Mouse (Mus musculus): Measurements from ENCODE around the gene Ttc7b. TPM values are rescaled to one million over a fixed set of nuclear protein-coding genes. Genes with fewer than 3 reads are reported as not detected.

Gene Ttc7b
- polyA plus RNA-seq, 1 experiment from 2014 or later: 7.0 TPM

DNA sequence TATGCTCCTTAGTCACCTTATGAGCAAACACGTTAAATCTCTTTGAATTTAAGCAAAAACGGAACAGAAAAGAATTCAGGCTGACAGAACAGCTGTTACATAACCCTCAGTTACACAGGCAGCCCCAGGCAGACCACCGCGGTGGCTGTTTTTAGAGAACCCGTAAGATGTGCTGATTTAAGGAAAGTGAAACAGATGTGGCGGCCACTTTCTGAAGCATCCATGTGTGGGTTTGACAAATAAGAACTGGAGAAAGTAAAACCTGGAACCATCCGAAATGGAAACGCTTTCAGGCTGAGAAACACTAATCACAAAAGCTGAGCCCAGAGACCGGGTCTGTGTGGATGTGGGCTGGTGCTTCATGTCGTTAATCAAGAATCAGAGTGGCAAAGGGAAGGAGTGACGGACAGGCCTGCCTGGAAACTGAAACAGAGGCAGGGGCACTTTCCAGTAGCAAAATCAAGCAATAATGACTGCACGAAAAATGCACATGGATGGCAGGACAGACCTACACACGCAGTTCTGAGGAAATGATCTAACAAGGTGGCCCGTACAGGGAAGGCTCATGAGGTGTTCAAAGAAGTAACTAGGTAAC is 139.8 kb downstream of the Ttc7b start:
- no peak for DNase-seq (ENCODE audit: low spot score)

DNA sequence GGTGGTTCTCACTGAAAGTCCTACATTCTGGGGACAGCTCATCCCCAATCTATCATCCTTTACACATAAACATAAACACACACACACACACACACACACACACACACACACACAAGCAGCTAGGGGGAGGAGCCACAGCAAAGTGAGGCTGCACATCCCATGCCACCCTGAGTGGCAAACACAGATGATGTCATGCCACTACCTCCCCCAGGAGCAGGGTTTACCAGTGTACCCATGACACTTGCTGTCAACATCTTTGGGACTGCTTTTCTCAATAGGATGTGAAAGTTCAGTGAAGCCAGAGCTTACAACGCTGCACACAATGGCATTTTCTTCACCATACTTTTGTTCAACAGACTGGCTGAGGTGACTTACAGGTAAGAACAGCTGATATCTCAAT is 140.8 kb downstream of the Ttc7b start:
- Histone ChIP-seq H3K27me3 (ENCODE audit: control insufficient read depth, insufficient read depth, low read length) (no peaks in the 10 kb centered on the region), H3K4me3 (ENCODE audit: low read depth, low read length) (no peak overlapping the region), H3K9ac (ENCODE audit: low read length) (no peak overlapping the region), H3K27ac (replicated peaks; ENCODE audit: low read depth, low read length) (no peak overlapping the region), H3K4me1 (ENCODE audit: control insufficient read depth, insufficient read depth, low read length) (no peaks in the 10 kb centered on the region), H3K9me3 (ENCODE audit: control insufficient read depth, low read length) (no peaks in the 10 kb centered on the region), H3K4me2 (ENCODE audit: low read depth, severe bottlenecking) (no peak overlapping the region), H3K36me3 (ENCODE audit: control insufficient read depth, insufficient read depth, low read length) (peaks cover 2% of the 10 kb centered on the region)
- no peak for ATAC-seq (ENCODE audit: insufficient number of reproducible peaks, low FRiP score, low TSS enrichment, low read depth)
- DNase-seq (ENCODE audit: low spot score): no peak
- 88% methylated on average over 1 of the region's 1 CpGs for WGBS

More for the DNA sequence above, 139.8 kb downstream of the Ttc7b start:
- Histone ChIP-seq H3K9me3 (ENCODE audit: control insufficient read depth, low read length) (no peaks in the 10 kb centered on the region), H3K4me1 (ENCODE audit: control insufficient read depth, insufficient read depth, low read length) (no peaks in the 10 kb centered on the region), H3K4me3 (ENCODE audit: low read depth, low read length) (no peak overlapping the region), H3K4me2 (ENCODE audit: low read depth, severe bottlenecking) (no peak overlapping the region), H3K36me3 (ENCODE audit: control insufficient read depth, insufficient read depth, low read length) (no peaks in the 10 kb centered on the region; the same call in 1 of the 2 replicates), H3K27me3 (ENCODE audit: control insufficient read depth, insufficient read depth, low read length) (no peaks in the 10 kb centered on the region), H3K27ac (replicated peaks; ENCODE audit: low read depth, low read length) (no peak overlapping the region), H3K9ac (ENCODE audit: low read length) (no peak overlapping the region)
- WGBS: 73% methylated on average over 14 of the region's 14 CpGs
- ATAC-seq (ENCODE audit: insufficient number of reproducible peaks, low FRiP score, low TSS enrichment, low read depth): no peak

DNA sequence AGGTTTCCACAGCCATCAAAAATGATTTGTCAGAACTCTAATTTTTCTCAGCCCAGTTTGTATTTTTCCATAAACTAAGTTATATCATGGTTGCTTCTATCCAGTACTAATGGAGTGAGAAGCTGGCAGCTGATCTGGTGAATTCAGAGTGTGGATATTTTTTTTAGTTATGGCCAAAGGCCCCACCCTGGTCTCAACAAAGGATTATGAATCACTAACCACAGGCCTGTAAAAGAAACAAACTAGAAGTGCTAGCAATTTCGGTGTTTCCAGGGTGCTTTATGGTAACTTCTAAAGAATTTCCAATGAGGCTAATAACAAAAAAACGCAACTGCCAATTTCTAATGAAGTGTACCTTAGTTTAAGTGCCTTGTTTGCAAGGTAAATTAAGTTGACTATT is 142.4 kb downstream of the Ttc7b start:
- no peak overlapping the region for H3K4me3 ChIP-seq (ENCODE audit: low read depth, low read length)
- no peak overlapping the region for H3K27ac ChIP-seq (replicated peaks; ENCODE audit: low read depth, low read length)
- DNase-seq (ENCODE audit: low spot score) (no peak), ATAC-seq (ENCODE audit: insufficient number of reproducible peaks, low FRiP score, low TSS enrichment, low read depth) (no peak)
- 83% methylated on average over 2 of the region's 2 CpGs for WGBS
- H3K4me2 ChIP-seq (ENCODE audit: low read depth, severe bottlenecking): no peak overlapping the region
- no peak overlapping the region for H3K9ac ChIP-seq (ENCODE audit: low read length)
- no peaks in the 10 kb centered on the region for H3K27me3 ChIP-seq (ENCODE audit: control insufficient read depth, insufficient read depth, low read length)
- no peaks in the 10 kb centered on the region for H3K4me1 ChIP-seq (ENCODE audit: control insufficient read depth, insufficient read depth, low read length)
- no peaks in the 10 kb centered on the region for H3K9me3 ChIP-seq (ENCODE audit: control insufficient read depth, low read length)
- H3K36me3 ChIP-seq (ENCODE audit: control insufficient read depth, insufficient read depth, low read length): peaks cover 6% of the 10 kb centered on the region

DNA sequence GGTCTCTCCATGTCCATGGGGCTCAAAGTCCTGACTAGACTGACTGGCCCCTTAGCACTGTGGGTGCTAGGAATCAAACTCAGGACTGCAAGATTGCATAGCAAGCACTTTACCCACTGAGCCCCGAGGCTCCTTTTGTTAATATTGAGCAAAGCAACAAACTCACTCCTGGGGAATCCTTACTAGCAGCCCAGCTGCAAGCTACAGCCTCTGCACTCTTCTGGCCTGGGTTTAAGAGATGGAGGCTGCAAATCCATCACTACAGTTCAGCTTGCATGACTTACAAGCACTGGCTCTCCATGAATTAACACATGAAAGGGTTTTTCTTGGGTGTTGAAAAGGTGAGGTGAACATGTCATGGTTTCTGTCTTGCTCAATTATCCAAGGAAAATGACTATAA is 142.8 kb downstream of the Ttc7b start:
- WGBS: 55% methylated on average over 1 of the region's 1 CpGs
- H3K4me1 ChIP-seq (ENCODE audit: control insufficient read depth, insufficient read depth, low read length): no peaks in the 10 kb centered on the region
- H3K4me2 ChIP-seq (ENCODE audit: low read depth, severe bottlenecking): no peak overlapping the region
- no peak overlapping the region for H3K9ac ChIP-seq (ENCODE audit: low read length)
- no peak overlapping the region for H3K27ac ChIP-seq (replicated peaks; ENCODE audit: low read depth, low read length)
- DNase-seq (ENCODE audit: low spot score): no peak
- H3K27me3 ChIP-seq (ENCODE audit: control insufficient read depth, insufficient read depth, low read length): no peaks in the 10 kb centered on the region
- no peak overlapping the region for H3K4me3 ChIP-seq (ENCODE audit: low read depth, low read length)
- no peaks in the 10 kb centered on the region for H3K9me3 ChIP-seq (ENCODE audit: control insufficient read depth, low read length)
- no peak for ATAC-seq (ENCODE audit: insufficient number of reproducible peaks, low FRiP score, low TSS enrichment, low read depth)
- H3K36me3 ChIP-seq (ENCODE audit: control insufficient read depth, insufficient read depth, low read length): peaks cover 6% of the 10 kb centered on the region

DNA sequence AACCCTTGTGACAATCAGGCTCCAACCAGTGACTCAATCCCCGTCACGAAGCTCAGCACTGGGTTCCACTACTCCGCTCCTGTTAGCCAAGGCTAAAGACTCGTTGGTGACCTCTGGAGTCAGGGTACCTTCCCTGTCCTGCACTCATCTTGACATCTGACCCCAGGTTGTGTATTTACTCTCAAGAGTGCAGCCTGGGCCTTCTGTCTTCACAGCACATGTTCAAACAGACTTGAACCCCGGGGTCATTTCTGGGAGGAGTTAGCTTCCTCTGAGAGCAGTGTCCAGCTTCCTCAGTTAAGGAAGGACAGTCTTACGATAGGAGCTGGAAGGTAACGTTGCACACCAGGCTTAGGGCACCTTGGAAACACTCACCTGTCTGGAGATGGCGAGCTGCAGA is 144.8 kb downstream of the Ttc7b start:
- WGBS: 89% methylated on average over 8 of the region's 8 CpGs
- Histone ChIP-seq H3K4me2 (ENCODE audit: low read depth, severe bottlenecking) (no peak overlapping the region), H3K4me1 (ENCODE audit: control insufficient read depth, insufficient read depth, low read length) (no peaks in the 10 kb centered on the region), H3K9ac (ENCODE audit: low read length) (no peak overlapping the region), H3K27ac (replicated peaks; ENCODE audit: low read depth, low read length) (no peak overlapping the region), H3K9me3 (ENCODE audit: control insufficient read depth, low read length) (no peaks in the 10 kb centered on the region), H3K27me3 (ENCODE audit: control insufficient read depth, insufficient read depth, low read length) (no peaks in the 10 kb centered on the region), H3K36me3 (ENCODE audit: control insufficient read depth, insufficient read depth, low read length) (peaks cover 6% of the 10 kb centered on the region; the same call in 1 of the 2 replicates), H3K4me3 (ENCODE audit: low read depth, low read length) (no peak overlapping the region)
- DNase-seq (ENCODE audit: low spot score): no peak
- ATAC-seq (ENCODE audit: insufficient number of reproducible peaks, low FRiP score, low TSS enrichment, low read depth): no peak

DNA sequence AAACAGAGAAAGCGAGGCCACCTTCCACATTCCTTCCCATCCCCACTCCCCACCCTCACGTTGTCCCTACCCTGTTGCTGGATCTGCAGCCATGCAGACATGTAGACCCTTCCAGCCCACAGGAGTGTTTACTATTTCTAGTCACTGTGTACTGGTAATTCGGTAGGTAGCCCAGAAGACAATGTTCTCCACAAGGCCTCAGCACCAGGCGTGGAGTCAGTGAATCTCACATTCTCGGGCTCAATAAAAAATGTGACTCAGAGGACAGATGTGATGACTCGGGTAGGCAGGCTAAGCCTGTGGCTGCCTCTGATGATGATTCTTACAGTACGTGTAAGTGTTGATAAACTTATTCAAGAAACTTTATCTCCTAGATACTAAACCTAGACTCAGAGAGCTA is 147.8 kb downstream of the Ttc7b start:
- Histone ChIP-seq H3K27me3 (ENCODE audit: control insufficient read depth, insufficient read depth, low read length) (no peaks in the 10 kb centered on the region), H3K4me3 (ENCODE audit: low read depth, low read length) (no peak overlapping the region), H3K4me1 (ENCODE audit: control insufficient read depth, insufficient read depth, low read length) (no peaks in the 10 kb centered on the region), H3K36me3 (ENCODE audit: control insufficient read depth, insufficient read depth, low read length) (peaks cover 6% of the 10 kb centered on the region; the same call in 1 of the 2 replicates), H3K9me3 (ENCODE audit: control insufficient read depth, low read length) (no peaks in the 10 kb centered on the region), H3K4me2 (ENCODE audit: low read depth, severe bottlenecking) (no peak overlapping the region), H3K27ac (replicated peaks; ENCODE audit: low read depth, low read length) (no peak overlapping the region), H3K9ac (ENCODE audit: low read length) (no peak overlapping the region)
- ATAC-seq (ENCODE audit: insufficient number of reproducible peaks, low FRiP score, low TSS enrichment, low read depth): no peak
- no peak for DNase-seq (ENCODE audit: low spot score)
- 84% methylated on average over 7 of the region's 7 CpGs for WGBS

DNA sequence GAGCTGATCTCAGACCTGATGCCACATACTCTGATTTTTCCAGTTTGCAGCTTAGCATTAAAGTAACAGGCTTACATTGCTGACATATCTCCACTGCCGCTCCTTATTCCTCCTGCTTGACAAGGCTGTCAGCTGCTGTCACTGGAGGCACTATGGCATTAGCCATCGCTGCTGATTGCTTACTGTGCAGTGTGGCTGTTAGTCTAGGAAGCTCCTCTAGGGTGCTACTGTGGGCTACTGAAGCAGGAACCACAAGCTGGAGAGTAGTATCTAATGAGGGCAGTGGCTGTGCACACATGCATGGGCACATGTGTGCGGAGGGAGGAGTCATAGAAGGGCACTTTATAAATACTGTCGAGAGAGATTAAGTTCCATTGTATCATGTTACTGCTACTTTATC is 148.6 kb downstream of the Ttc7b start:
- no peak overlapping the region for H3K4me3 ChIP-seq (ENCODE audit: low read depth, low read length)
- no peak overlapping the region for H3K27ac ChIP-seq (replicated peaks; ENCODE audit: low read depth, low read length)
- no peak overlapping the region for H3K9ac ChIP-seq (ENCODE audit: low read length)
- H3K4me2 ChIP-seq (ENCODE audit: low read depth, severe bottlenecking): no peak overlapping the region
- no peaks in the 10 kb centered on the region for H3K27me3 ChIP-seq (ENCODE audit: control insufficient read depth, insufficient read depth, low read length)
- DNase-seq (ENCODE audit: low spot score) (no peak), ATAC-seq (ENCODE audit: insufficient number of reproducible peaks, low FRiP score, low TSS enrichment, low read depth) (no peak)
- H3K9me3 ChIP-seq (ENCODE audit: control insufficient read depth, low read length): no peaks in the 10 kb centered on the region
- H3K4me1 ChIP-seq (ENCODE audit: control insufficient read depth, insufficient read depth, low read length): no peaks in the 10 kb centered on the region
- 94% methylated on average over 4 of the region's 4 CpGs for WGBS
- peaks cover 6% of the 10 kb centered on the region; the same call in 1 of the 2 replicates for H3K36me3 ChIP-seq (ENCODE audit: control insufficient read depth, insufficient read depth, low read length)

DNA sequence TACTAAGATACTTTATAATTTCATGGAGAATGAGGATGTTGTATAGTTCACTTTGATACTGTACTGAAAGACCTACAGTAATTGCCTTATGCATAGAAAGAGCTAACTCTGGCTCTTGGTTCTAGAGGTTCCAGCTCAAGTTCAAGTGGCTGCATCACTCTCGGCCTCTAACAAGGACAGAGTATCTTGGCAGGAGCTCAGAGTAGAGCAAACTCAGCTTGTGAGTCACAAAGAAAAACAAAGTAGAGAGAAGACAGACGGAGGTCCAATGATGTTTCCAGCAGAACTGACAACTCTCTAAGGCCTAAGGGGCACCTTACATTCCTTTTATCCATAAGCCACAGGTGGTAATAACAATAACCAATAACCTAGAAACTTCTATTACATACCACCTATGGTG is 150.8 kb downstream of the Ttc7b start:
- H3K9me3 ChIP-seq (ENCODE audit: control insufficient read depth, low read length): no peaks in the 10 kb centered on the region
- H3K27me3 ChIP-seq (ENCODE audit: control insufficient read depth, insufficient read depth, low read length): no peaks in the 10 kb centered on the region
- ATAC-seq (ENCODE audit: insufficient number of reproducible peaks, low FRiP score, low TSS enrichment, low read depth) (no peak), DNase-seq (ENCODE audit: low spot score) (no peak)
- no peak overlapping the region for H3K9ac ChIP-seq (ENCODE audit: low read length)
- 93% methylated on average over 2 of the region's 2 CpGs for WGBS
- no peak overlapping the region for H3K4me3 ChIP-seq (ENCODE audit: low read depth, low read length)
- H3K27ac ChIP-seq (replicated peaks; ENCODE audit: low read depth, low read length): no peak overlapping the region
- no peaks in the 10 kb centered on the region for H3K4me1 ChIP-seq (ENCODE audit: control insufficient read depth, insufficient read depth, low read length)
- H3K4me2 ChIP-seq (ENCODE audit: low read depth, severe bottlenecking): no peak overlapping the region
- peaks cover 4% of the 10 kb centered on the region; the same call in 1 of the 2 replicates for H3K36me3 ChIP-seq (ENCODE audit: control insufficient read depth, insufficient read depth, low read length)

DNA sequence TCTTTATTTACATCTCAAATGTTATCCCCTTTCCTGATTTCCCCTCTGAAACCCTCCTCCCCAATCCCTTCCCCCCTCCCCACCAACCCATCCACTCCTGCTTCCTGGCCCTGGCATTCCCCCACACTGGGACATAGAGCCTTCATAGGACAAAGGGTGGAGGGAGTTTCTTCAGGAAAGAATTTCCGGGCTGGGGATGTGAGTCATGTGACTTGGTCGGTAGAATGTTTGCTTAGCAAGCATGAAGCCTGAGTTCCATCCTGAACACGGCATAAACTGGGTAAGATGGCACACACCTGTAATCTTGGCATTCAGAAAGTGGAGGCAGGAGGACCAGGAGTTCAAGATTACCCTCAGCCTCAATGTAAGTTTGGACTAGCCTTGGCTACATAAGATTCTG is 151.4 kb downstream of the Ttc7b start:
- WGBS: 83% methylated on average over 3 of the region's 3 CpGs
- Histone ChIP-seq H3K36me3 (ENCODE audit: control insufficient read depth, insufficient read depth, low read length) (no peaks in the 10 kb centered on the region; the same call in 1 of the 2 replicates), H3K4me3 (ENCODE audit: low read depth, low read length) (no peak overlapping the region), H3K27me3 (ENCODE audit: control insufficient read depth, insufficient read depth, low read length) (no peaks in the 10 kb centered on the region), H3K4me1 (ENCODE audit: control insufficient read depth, insufficient read depth, low read length) (no peaks in the 10 kb centered on the region), H3K9ac (ENCODE audit: low read length) (no peak overlapping the region), H3K27ac (replicated peaks; ENCODE audit: low read depth, low read length) (no peak overlapping the region), H3K4me2 (ENCODE audit: low read depth, severe bottlenecking) (no peak overlapping the region), H3K9me3 (ENCODE audit: control insufficient read depth, low read length) (no peaks in the 10 kb centered on the region)
- no peak for ATAC-seq (ENCODE audit: insufficient number of reproducible peaks, low FRiP score, low TSS enrichment, low read depth)
- DNase-seq (ENCODE audit: low spot score): no peak
